Mouse (Mus musculus) thymus, adult 2 months (tissue): ENCODE results near the gene Tent5d. TPM values are rescaled to one million over a fixed set of nuclear protein-coding genes. Genes with fewer than 3 reads are reported as not detected.

Experiments used
- DNase-seq: peaks from one replicate; pipeline ENCODE4 v3.0.0; 2021
- H3K27ac ChIP-seq: fragments of 200-500 bp; 2 replicates; pipeline ENCODE4 v1.5.1; 2012; ENCODE audit warnings: low read length, control low read depth; ENCODE audit not compliant: control insufficient read depth, insufficient read depth
- H3K27me3 ChIP-seq: fragments of 200-500 bp; 2 replicates; pipeline ENCODE4 v1.6.1; 2012; ENCODE audit warnings: mild to moderate bottlenecking, low read length, moderate library complexity, mixed read lengths; ENCODE audit not compliant: control insufficient read depth, insufficient read depth
- H3K36me3 ChIP-seq: fragments of 200-500 bp; 2 replicates; pipeline ENCODE4 v1.6.1; 2012; ENCODE audit warnings: mild to moderate bottlenecking, low read length, moderate library complexity; ENCODE audit not compliant: control insufficient read depth, insufficient read depth
- H3K4me1 ChIP-seq: fragments of 200-500 bp; replicated peaks from 2 replicates; pipeline ENCODE4 v1.6.1; 2012; ENCODE audit warnings: low read length; ENCODE audit not compliant: control insufficient read depth, insufficient read depth
- H3K4me3 ChIP-seq: fragments of 200-500 bp; 2 replicates; pipeline ENCODE4 v1.5.1; 2012; ENCODE audit warnings: mild to moderate bottlenecking, low read length, control low read depth, moderate library complexity; ENCODE audit not compliant: control insufficient read depth, insufficient read depth
- CTCF ChIP-seq: fragments of 200-500 bp; IDR thresholded peaks from 2 replicates; pipeline ENCODE4 v1.5.1; 2012; ENCODE audit warnings: mild to moderate bottlenecking, control low read depth, low read length, moderate library complexity, borderline replicate concordance; ENCODE audit not compliant: control insufficient read depth, poor library complexity, insufficient read depth; ENCODE audit errors: extremely low read depth
- POLR2A ChIP-seq: fragments of 200-500 bp; IDR thresholded peaks from 2 replicates; pipeline ENCODE4 v1.6.1; 2012; ENCODE audit warnings: mild to moderate bottlenecking, low read length, control low read depth, moderate library complexity; ENCODE audit not compliant: control insufficient read depth, poor library complexity, insufficient read depth; ENCODE audit errors: extremely low read depth
- WGBS: fragments of 180-500 bp; shearing (Covaris S2); methylation state at CpG from one replicate; pipeline ENCODE4 v1.1.7; 2018; 5-methylcytosine and 5-hydroxymethylcytosine counted together
- polyA plus RNA-seq: library from polyadenylated mRNA; depleted of rRNA; stranded (reverse); fragments of >200 nt; gene quantifications from 2 replicates; pipeline ENCODE4 v1.2.3, GENCODE M21; 2012; rRNA removed

Tent5d gene
- not detected in 2 replicates for polyA plus RNA-seq

GRCm38 (mm10) chrX:107792290-107792689 is at the start of gene Tent5d:
TSS of gene Tent5d (plus strand) at chrX:107792590.
- Histone ChIP-seq H3K27me3 (no peaks in the 10 kb centered on the region), H3K27ac (no peak within 1 kb of the TSS), H3K36me3 (no peaks in the 10 kb centered on the region), H3K4me1 (no peaks in the 10 kb centered on the region), H3K4me3 (no peak within 1 kb of the TSS)
- no peak for DNase-seq
- TF ChIP-seq CTCF (no peak), POLR2A (no peak)
- WGBS, result 96% methylated on average over 1 of the region's 1 CpGs

- Histone ChIP-seq H3K4me1 (no peaks in the 10 kb centered on the region), H3K36me3 (no peaks in the 10 kb centered on the region), H3K4me3 (no peak overlapping the region), H3K27ac (no peak overlapping the region), H3K27me3 (no peaks in the 10 kb centered on the region)
- DNase-seq, result no peak
- TF ChIP-seq POLR2A, result no peak
- TF ChIP-seq CTCF, result no peak
- 19% methylated on average over 3 of the region's 3 CpGs for WGBS
Observed at GRCm38 (mm10) chrX:107767896-107768295, 24.5 kb upstream of the Tent5d start.

- no peak for TF ChIP-seq CTCF
- no peak for TF ChIP-seq POLR2A
- H3K36me3 ChIP-seq, result no peaks in the 10 kb centered on the region
- no peak overlapping the region for H3K27ac ChIP-seq
- WGBS, result 97% methylated on average over 1 of the region's 1 CpGs
- no peak overlapping the region for H3K4me3 ChIP-seq
- no peak for DNase-seq
- H3K27me3 ChIP-seq, result no peaks in the 10 kb centered on the region
- no peaks in the 10 kb centered on the region for H3K4me1 ChIP-seq
Observed at GRCm38 (mm10) chrX:107790136-107790535, 2.3 kb upstream of the Tent5d start.

GRCm38 (mm10) chrX:107790750-107791493 is 1.5 kb upstream of the Tent5d start:
- Histone ChIP-seq H3K36me3 (no peaks in the 10 kb centered on the region), H3K27me3 (no peaks in the 10 kb centered on the region), H3K4me1 (no peaks in the 10 kb centered on the region), H3K27ac (no peak overlapping the region), H3K4me3 (no peak overlapping the region)
- 41% methylated on average over 8 of the region's 8 CpGs for WGBS
- no peak for DNase-seq
- TF ChIP-seq CTCF (no peak), POLR2A (no peak)

- WGBS, result 94% methylated on average over 1 of the region's 1 CpGs
Observed at GRCm38 (mm10) chrX:107795785-107796184, 3.4 kb downstream of the Tent5d start.

GRCm38 (mm10) chrX:107796919-107797318 is 4.5 kb downstream of the Tent5d start:
- H3K27ac ChIP-seq, result no peak overlapping the region
- DNase-seq, result no peak
- H3K27me3 ChIP-seq, result no peaks in the 10 kb centered on the region
- WGBS, result 95% methylated on average over 2 of the region's 2 CpGs
- H3K36me3 ChIP-seq, result no peaks in the 10 kb centered on the region
- TF ChIP-seq POLR2A (no peak), CTCF (no peak)
- H3K4me1 ChIP-seq, result no peaks in the 10 kb centered on the region
- H3K4me3 ChIP-seq, result no peak overlapping the region

More at GRCm38 (mm10) chrX:107795785-107796184, 3.4 kb downstream of the Tent5d start:
- no peak overlapping the region for H3K27ac ChIP-seq
- no peaks in the 10 kb centered on the region for H3K4me1 ChIP-seq
- no peaks in the 10 kb centered on the region for H3K36me3 ChIP-seq
- no peak overlapping the region for H3K4me3 ChIP-seq
- no peak for TF ChIP-seq POLR2A
- TF ChIP-seq CTCF, result no peak
- no peaks in the 10 kb centered on the region for H3K27me3 ChIP-seq
- no peak for DNase-seq

GRCm38 (mm10) chrX:107812120-107812519 is 19.7 kb downstream of the Tent5d start:
- 0 out of 2 replicates have a peak, but pooled peaks cover 4% of the 10 kb centered on the region for H3K4me1 ChIP-seq
- no peak overlapping the region for H3K27ac ChIP-seq
- H3K27me3 ChIP-seq, result no peaks in the 10 kb centered on the region
- H3K36me3 ChIP-seq, result no peaks in the 10 kb centered on the region
- no peak for DNase-seq
- TF ChIP-seq CTCF (no peak), POLR2A (no peak)
- no peak overlapping the region for H3K4me3 ChIP-seq
